Mouse (Mus musculus): ENCODE results near the gene Ide.
A peak's percentile ranks its signal among the peaks of the same experiment; 100 is the strongest.

Gene Ide

GRCm38 (mm10) chr19:37337752-37338151 lies at the start of gene Ide:
Gene Ide, minus strand, starts transcription at chr19:37337852.
- no peak for DNase-seq

- no peak for DNase-seq
These were observed 48.5 kb upstream of the Ide start for GRCm38 (mm10) chr19:37386126-37386525.

- DNase-seq: no peak
These were observed 41.2 kb upstream of the Ide start for GRCm38 (mm10) chr19:37378816-37379215.

GRCm38 (mm10) chr19:37377404-37377990 lies 39.8 kb upstream of the Ide start:
- no peak for DNase-seq

GRCm38 (mm10) chr19:37376841-37377240 lies 39.2 kb upstream of the Ide start:
- DNase-seq: no peak

GRCm38 (mm10) chr19:37375755-37376615 lies 38.3 kb upstream of the Ide start, which contains the start of gene Kif11:
Gene Kif11, plus strand, starts transcription at chr19:37376403.
- DNase-seq: peak; percentile 97 to 98

GRCm38 (mm10) chr19:37374941-37375754 lies 37.5 kb upstream of the Ide start:
- peak in 1 of 2 experiments; percentile 18 for DNase-seq

GRCm38 (mm10) chr19:37370356-37370755 lies 32.7 kb upstream of the Ide start:
- DNase-seq: peak; percentile 49

- peak; percentile 30 to 31 for DNase-seq
These were observed 32.3 kb upstream of the Ide start for GRCm38 (mm10) chr19:37369921-37370320.

GRCm38 (mm10) chr19:37368990-37369389 lies 31.3 kb upstream of the Ide start:
- DNase-seq: no peak

- DNase-seq: no peak
These were observed 25.7 kb upstream of the Ide start for GRCm38 (mm10) chr19:37363128-37363939.

GRCm38 (mm10) chr19:37362545-37362944 lies 24.9 kb upstream of the Ide start:
- no peak for DNase-seq

GRCm38 (mm10) chr19:37360044-37360443 lies 22.4 kb upstream of the Ide start:
- DNase-seq: no peak

GRCm38 (mm10) chr19:37353331-37353730 lies 15.7 kb upstream of the Ide start:
- DNase-seq: no peak

- DNase-seq: no peak
These were observed 15.1 kb upstream of the Ide start for GRCm38 (mm10) chr19:37352756-37353155.

- DNase-seq: no peak
These were observed 11.3 kb upstream of the Ide start for GRCm38 (mm10) chr19:37348952-37349351.

GRCm38 (mm10) chr19:37348331-37348730 lies 10.7 kb upstream of the Ide start:
- no peak for DNase-seq

- DNase-seq: no peak
These were observed 8.6 kb upstream of the Ide start for GRCm38 (mm10) chr19:37346258-37346657.

- no peak for DNase-seq
These were observed 6.2 kb upstream of the Ide start for GRCm38 (mm10) chr19:37343899-37344298.

- no peak for DNase-seq
These were observed 3.3 kb upstream of the Ide start for GRCm38 (mm10) chr19:37340931-37341330.

- no peak for DNase-seq
These were observed 2.8 kb upstream of the Ide start for GRCm38 (mm10) chr19:37340495-37340894.

GRCm38 (mm10) chr19:37335392-37335791 lies 2.3 kb downstream of the Ide start:
- no peak for DNase-seq

- no peak for DNase-seq
These were observed 4.3 kb downstream of the Ide start for GRCm38 (mm10) chr19:37333357-37333756.

Data from B cell, adult 2 months (primary cell).